In genomic region chr9:47323051-47323450, GRCm38 (mm10) we compare ENCODE assay signal across 22 mouse cellular contexts.
DNase-seq lines count a peak whose midpoint lies in the region; ATAC-seq lines count a peak whose summit lies in the region.
"Had no signal": no experiment of that assay in that cellular context is flagged by ENCODE, and none has a peak within 500 bp of the region (broad histone marks: within the 10 kb centered on the region; RNA-seq: fewer than 3 reads in every experiment).

No protein-coding gene starts in this region.

- no peak for DNase-seq in kidney, postnatal 4 days
- DNase-seq in lung, postnatal 14 days = no peak
- DNase-seq in forelimb bud, embryonic 11.5 days (ENCODE audit: low read depth, low spot score) = peak; percentile 35
- DNase-seq in spleen, postnatal 10 days (ENCODE audit: low spot score in 2 of 2) = no peak
- DNase-seq in liver = no peak
- DNase-seq: adrenal gland, postnatal 25 days; cerebellum, adult 11 months; kidney, adult 2 months; lung, postnatal 36 days; thymus, adult 18-20 months; thymus, postnatal 4 days had no signal

- H3K4me2 ChIP-seq in kidney, embryonic 15.5 days = no peak overlapping the region
- no peak overlapping the region for H3K4me2 ChIP-seq in lung, embryonic 16.5 days (ENCODE audit: low read depth, low read length)
- H3K4me2 ChIP-seq: forebrain, embryonic 13.5 days; liver, embryonic 15.5 days; stomach, embryonic 15.5 days had no signal

- 51% methylated on average over 5 of the region's 5 CpGs for WGBS in kidney, embryonic 15.5 days
- WGBS in lung, embryonic 16.5 days = 55% methylated on average over 5 of the region's 5 CpGs

- no peak overlapping the region for H3K4me3 ChIP-seq in kidney, embryonic 15.5 days (replicated peaks)
- H3K4me3 ChIP-seq in lung, embryonic 16.5 days (ENCODE audit: low read length) = no peak overlapping the region
- H3K4me3 ChIP-seq: erythroblast, embryonic 14.5 days; forebrain, embryonic 13.5 days; heart, embryonic 10.5 days; layer of hippocampus, adult 2 months; liver, embryonic 15.5 days; midbrain, embryonic 10.5 days; stomach, embryonic 15.5 days had no signal

- H3K27me3 ChIP-seq in kidney, embryonic 15.5 days = no peaks in the 10 kb centered on the region
- H3K27me3 ChIP-seq in lung, embryonic 16.5 days (ENCODE audit: control insufficient read depth, insufficient read depth, low read depth, low read length) = peaks cover 2% of the 10 kb centered on the region; the same call in 1 of the 2 replicates
- H3K27me3 ChIP-seq: CH12.LX; liver, embryonic 15.5 days; stomach, embryonic 15.5 days had no signal

- no peaks in the 10 kb centered on the region for H3K36me3 ChIP-seq in kidney, embryonic 15.5 days
- no peaks in the 10 kb centered on the region for H3K36me3 ChIP-seq in lung, embryonic 16.5 days (ENCODE audit: control insufficient read depth, insufficient read depth, low read length)
- H3K36me3 ChIP-seq: heart, embryonic 10.5 days; liver, embryonic 15.5 days; midbrain, embryonic 10.5 days; stomach, embryonic 15.5 days had no signal

- ATAC-seq in kidney, embryonic 15.5 days (replicated peaks; ENCODE audit: low FRiP score) = 0 out of 2 replicates have a peak, but pooled peaks have one; percentile 33
- peak; percentile 71 for ATAC-seq in lung, embryonic 16.5 days (ENCODE audit: low read depth)
- ATAC-seq: forebrain, embryonic 13.5 days; inflammation-experienced regulatory T-cells, adult 6 months had no signal

- no peak overlapping the region for H3K27ac ChIP-seq in kidney, embryonic 15.5 days
- H3K27ac ChIP-seq in lung, embryonic 16.5 days (ENCODE audit: low read length) = no peak overlapping the region
- H3K27ac ChIP-seq: forebrain, embryonic 13.5 days; heart, embryonic 10.5 days; layer of hippocampus, adult 2 months; liver, embryonic 15.5 days; midbrain, embryonic 10.5 days; stomach, embryonic 15.5 days had no signal

- H3K9ac ChIP-seq in kidney, embryonic 15.5 days = no peak overlapping the region
- H3K9ac ChIP-seq in lung, embryonic 16.5 days (ENCODE audit: low read length) = no peak overlapping the region
- H3K9ac ChIP-seq: forebrain, embryonic 13.5 days; liver, embryonic 15.5 days; stomach, embryonic 15.5 days had no signal

- H3K4me1 ChIP-seq in kidney, embryonic 15.5 days = peaks cover 3% of the 10 kb centered on the region; the same call in 1 of the 2 replicates
- H3K4me1 ChIP-seq in lung, embryonic 16.5 days (replicated peaks; ENCODE audit: control insufficient read depth, insufficient read depth, low read length) = peaks cover 10% of the 10 kb centered on the region
- H3K4me1 ChIP-seq: forebrain, embryonic 13.5 days; liver, embryonic 15.5 days; stomach, embryonic 15.5 days had no signal

- no peaks in the 10 kb centered on the region for H3K9me3 ChIP-seq in kidney, embryonic 15.5 days (replicated peaks)
- H3K9me3 ChIP-seq in lung, embryonic 16.5 days (ENCODE audit: control insufficient read depth, low read length) = no peaks in the 10 kb centered on the region
- H3K9me3 ChIP-seq: forebrain, embryonic 13.5 days; heart, embryonic 10.5 days; liver, embryonic 15.5 days; midbrain, embryonic 10.5 days; stomach, embryonic 15.5 days had no signal
